Mouse (Mus musculus) urinary bladder, postnatal 25 days (tissue): ENCODE data around the gene Rapgef1.
A peak's percentile ranks its signal among the peaks of the same experiment; 100 is the strongest.

Experiments used
- DNase-seq: peaks from one replicate; pipeline ENCODE4 v3.0.0; 2022; ENCODE audit warnings: low spot score

Gene Rapgef1

GRCm38 (mm10) chr2:29619484-29620300, at the start of gene Rapgef1:
Gene Rapgef1, plus strand, starts transcription at chr2:29619720.
- peak; percentile 98 for DNase-seq

- no peak for DNase-seq
Observed at GRCm38 (mm10) chr2:29571921-29572700, 47.4 kb upstream of the Rapgef1 start.

- DNase-seq: no peak
Observed at GRCm38 (mm10) chr2:29572811-29573427, 46.6 kb upstream of the Rapgef1 start.

- DNase-seq: peak; percentile 41
Observed at GRCm38 (mm10) chr2:29573591-29573990, 45.9 kb upstream of the Rapgef1 start.

- DNase-seq: no peak
Observed at GRCm38 (mm10) chr2:29574187-29574586, 45.3 kb upstream of the Rapgef1 start.

GRCm38 (mm10) chr2:29582415-29582814, 37.1 kb upstream of the Rapgef1 start:
- peak; percentile 67 for DNase-seq

- no peak for DNase-seq
Observed at GRCm38 (mm10) chr2:29586017-29586702, 33.4 kb upstream of the Rapgef1 start.

- no peak for DNase-seq
Observed at GRCm38 (mm10) chr2:29588006-29588405, 31.5 kb upstream of the Rapgef1 start.

GRCm38 (mm10) chr2:29589266-29589665, 30.3 kb upstream of the Rapgef1 start:
- DNase-seq: no peak

- no peak for DNase-seq
Observed at GRCm38 (mm10) chr2:29591626-29592025, 27.9 kb upstream of the Rapgef1 start.

GRCm38 (mm10) chr2:29592537-29592936, 27.0 kb upstream of the Rapgef1 start:
- no peak for DNase-seq

- peak; percentile 73 for DNase-seq
Observed at GRCm38 (mm10) chr2:29603930-29604329, 15.6 kb upstream of the Rapgef1 start.

- no peak for DNase-seq
Observed at GRCm38 (mm10) chr2:29605591-29605990, 13.9 kb upstream of the Rapgef1 start.

GRCm38 (mm10) chr2:29606460-29606859, 13.1 kb upstream of the Rapgef1 start:
- DNase-seq: no peak

- DNase-seq: no peak
Observed at GRCm38 (mm10) chr2:29617341-29617740, 2.2 kb upstream of the Rapgef1 start.

GRCm38 (mm10) chr2:29618926-29619483, 515 bp upstream of the Rapgef1 start:
- DNase-seq: no peak

GRCm38 (mm10) chr2:29620301-29620827, 844 bp downstream of the Rapgef1 start:
- DNase-seq: no peak

GRCm38 (mm10) chr2:29621163-29621562, 1.6 kb downstream of the Rapgef1 start:
- no peak for DNase-seq

- no peak for DNase-seq
Observed at GRCm38 (mm10) chr2:29621636-29622035, 2.1 kb downstream of the Rapgef1 start.

- DNase-seq: no peak
Observed at GRCm38 (mm10) chr2:29622126-29623005, 2.8 kb downstream of the Rapgef1 start.
